Mouse (Mus musculus) midbrain, embryonic 14.5 days (tissue): ENCODE measurements at regions not wholly inside any gene's neighbourhood (a gene's known extent, or its start where the extent isn't known, plus 50 kb on each side); places are given as distances from the start of the nearest gene placed in this dataset.

Experiments
- ATAC-seq: fragments of 200-750 bp; cut with Nextera tagmentation; 2 replicates; pipeline ENCODE4 v1.8.0; 2017; ENCODE audit warnings: moderate number of reproducible peaks, moderate library complexity; ENCODE audit not compliant: low FRiP score, low TSS enrichment
- DNase-seq: peaks from one replicate; pipeline ENCODE4 v3.0.0-alpha.2; 2015
- H3K27ac ChIP-seq: fragments of 300-500 bp; sonication (generic); replicated peaks from 2 replicates; pipeline ENCODE4 v1.5.1; 2014; ENCODE audit warnings: mild to moderate bottlenecking, low read depth, low read length, moderate library complexity
- H3K27me3 ChIP-seq: fragments of 300-500 bp; sonication (generic); 2 replicates; pipeline ENCODE4 v1.6.1; 2014; ENCODE audit warnings: low read length, control low read depth, mixed read lengths; ENCODE audit not compliant: control insufficient read depth, insufficient read depth
- H3K36me3 ChIP-seq: fragments of 300-500 bp; sonication (generic); 2 replicates; pipeline ENCODE4 v1.6.1; 2014; ENCODE audit warnings: low read length, control low read depth; ENCODE audit not compliant: control insufficient read depth, insufficient read depth
- H3K4me1 ChIP-seq: fragments of 300-500 bp; sonication (generic); 2 replicates; pipeline ENCODE4 v1.6.1; 2014; ENCODE audit warnings: mild to moderate bottlenecking, antibody characterized with exemption, low read length, control low read depth; ENCODE audit not compliant: control insufficient read depth, insufficient read depth
- H3K4me2 ChIP-seq: fragments of 300-500 bp; sonication (generic); 2 replicates; pipeline ENCODE4 v1.6.1; 2014; ENCODE audit warnings: mild to moderate bottlenecking, low read length, moderate library complexity
- H3K4me3 ChIP-seq: fragments of 300-500 bp; sonication (generic); replicated peaks from 2 replicates; pipeline ENCODE4 v1.5.1; 2014; ENCODE audit warnings: low read depth, low read length
- H3K9ac ChIP-seq: fragments of 300-500 bp; sonication (generic); replicated peaks from 2 replicates; pipeline ENCODE4 v1.6.1; 2014; ENCODE audit warnings: mild to moderate bottlenecking, low read length, moderate library complexity
- H3K9me3 ChIP-seq: fragments of 300-500 bp; sonication (generic); 2 replicates; pipeline ENCODE4 v1.6.1; 2016; ENCODE audit warnings: low read length, control low read depth, mixed read lengths; ENCODE audit not compliant: control insufficient read depth
- WGBS: fragments of 180-500 bp; shearing (Covaris S2); extraction: QIAGEN DNeasy Blood & Tissue Kit; methylation state at CpG from one replicate; pipeline ENCODE4 v1.1.7; 2014; 5-methylcytosine and 5-hydroxymethylcytosine counted together

DNA sequence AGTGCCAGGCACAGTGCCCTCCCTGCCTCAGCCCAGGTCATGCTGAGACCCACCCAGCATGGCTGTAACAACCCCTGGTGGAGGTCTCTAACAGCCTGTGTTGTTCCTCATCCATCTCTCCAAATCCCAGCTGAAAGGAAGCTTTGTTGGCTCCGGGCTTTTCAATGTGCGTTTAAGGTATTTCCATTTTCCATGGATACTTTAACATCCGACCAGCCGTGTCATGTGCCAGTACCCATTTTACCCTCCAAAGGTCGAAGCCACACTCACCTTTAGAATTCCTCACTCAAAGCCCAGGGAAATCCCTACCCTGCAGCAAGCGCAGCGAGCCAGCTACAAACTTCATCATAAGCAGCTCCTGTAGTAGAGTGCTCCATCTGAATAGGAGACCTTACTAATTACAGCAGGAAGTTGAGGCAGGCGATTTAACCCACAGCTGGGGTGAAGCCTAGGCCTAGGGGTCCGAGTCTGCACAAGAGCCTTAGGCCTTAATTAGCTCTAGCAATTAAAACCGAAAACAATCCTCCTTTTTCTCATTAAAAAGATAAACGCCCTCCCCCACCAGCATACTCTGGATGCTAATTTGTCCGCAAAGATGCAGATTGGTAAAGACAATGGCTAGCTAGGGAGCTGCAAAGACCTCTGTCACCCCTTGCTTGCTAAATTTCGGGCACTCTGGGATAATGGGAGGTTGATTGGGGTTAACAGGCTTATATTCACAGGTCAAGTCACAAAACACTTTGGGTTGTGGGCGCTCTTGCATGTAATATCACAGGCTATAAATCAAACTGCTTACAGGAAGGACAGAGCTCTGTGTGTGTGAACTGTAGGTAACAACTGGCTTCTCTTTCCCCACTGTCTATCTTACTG lies 171.2 kb downstream of the Pmp22 start:
- Histone ChIP-seq H3K27ac (no peak overlapping the region; the same call in 1 of the 2 replicates), H3K4me1 (peaks cover 8% of the 10 kb centered on the region; the same call in 1 of the 2 replicates), H3K4me2 (no peak overlapping the region), H3K4me3 (no peak overlapping the region), H3K9ac (no peak overlapping the region), H3K36me3 (no peaks in the 10 kb centered on the region), H3K9me3 (no peaks in the 10 kb centered on the region), H3K27me3 (no peaks in the 10 kb centered on the region)
- DNase-seq (peak; percentile 32), ATAC-seq (no peak)
- 16% methylated on average over 14 of the region's 14 CpGs for WGBS

DNA sequence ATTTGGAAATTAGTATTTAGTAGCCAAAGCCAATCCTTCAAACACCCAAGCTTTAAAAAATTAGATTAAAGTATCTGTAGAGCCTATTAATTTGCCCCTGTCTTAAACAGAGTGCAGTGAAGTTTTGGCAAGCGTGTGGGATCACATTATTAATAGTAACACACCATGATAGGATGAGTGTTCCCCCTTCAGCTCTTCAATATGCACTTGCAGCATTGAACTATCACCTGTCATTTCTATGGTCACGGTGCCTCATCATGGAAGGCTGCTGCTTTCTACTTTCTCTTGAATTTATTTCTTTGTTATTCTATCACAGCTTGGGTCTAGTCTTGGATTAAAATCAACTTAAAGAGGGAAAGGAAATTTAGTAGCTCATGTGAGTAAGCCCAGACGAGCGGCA lies 196.4 kb downstream of the Pmp22 start:
- H3K4me2 ChIP-seq: no peak overlapping the region
- H3K27me3 ChIP-seq: no peaks in the 10 kb centered on the region
- WGBS: 29% methylated on average over 4 of the region's 4 CpGs
- no peak overlapping the region for H3K27ac ChIP-seq
- no peaks in the 10 kb centered on the region for H3K4me1 ChIP-seq
- no peak overlapping the region for H3K4me3 ChIP-seq
- no peaks in the 10 kb centered on the region for H3K36me3 ChIP-seq
- no peak; the same call in 1 of the 2 replicates for ATAC-seq
- H3K9ac ChIP-seq: no peak overlapping the region
- no peaks in the 10 kb centered on the region for H3K9me3 ChIP-seq
- DNase-seq: peak; percentile 62

DNA sequence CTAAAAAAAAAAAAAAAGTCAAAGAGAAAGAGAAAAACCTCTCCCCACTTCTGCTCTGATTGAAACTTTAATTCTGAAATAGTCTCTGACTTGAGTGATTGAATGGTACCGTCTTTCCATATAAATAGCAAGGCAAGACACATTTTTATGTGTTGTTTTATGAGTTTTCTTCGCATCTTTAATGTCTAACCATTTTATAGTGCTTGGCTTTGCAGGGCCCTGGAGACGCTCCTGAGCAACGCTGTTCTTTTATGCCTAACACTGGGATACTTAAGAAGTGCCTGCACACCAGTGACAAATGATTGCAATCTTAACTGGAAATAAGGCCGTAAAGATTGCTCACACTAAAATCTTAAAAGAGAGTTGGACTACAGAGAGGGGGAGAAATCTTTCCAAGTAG lies 198.1 kb downstream of the Pmp22 start:
- Histone ChIP-seq H3K9me3 (no peaks in the 10 kb centered on the region), H3K27me3 (no peaks in the 10 kb centered on the region), H3K36me3 (no peaks in the 10 kb centered on the region), H3K4me2 (no peak overlapping the region), H3K4me1 (no peaks in the 10 kb centered on the region), H3K9ac (no peak overlapping the region), H3K27ac (no peak overlapping the region), H3K4me3 (no peak overlapping the region)
- no peak for DNase-seq
- no peak for ATAC-seq
- WGBS: 51% methylated on average over 5 of the region's 5 CpGs

DNA sequence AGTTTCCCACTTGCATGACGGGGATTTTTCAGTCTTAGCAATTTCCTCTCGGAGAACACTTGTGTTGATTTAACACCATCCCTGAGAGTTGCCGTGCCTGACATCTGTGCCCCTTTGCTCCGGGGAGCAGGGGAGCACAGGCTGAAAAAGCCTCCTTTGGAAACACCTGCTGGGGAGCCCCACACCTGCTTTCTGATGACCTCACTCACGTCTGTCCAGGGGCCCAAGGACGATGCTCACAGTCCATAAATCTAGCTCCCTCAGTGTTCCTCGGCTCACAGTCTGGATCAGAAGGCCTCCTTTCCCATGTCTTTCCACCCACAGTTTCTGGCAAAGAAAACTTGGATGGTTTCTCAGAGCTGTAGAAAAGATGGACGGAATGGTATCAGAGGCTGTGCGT lies 208.7 kb downstream of the Pmp22 start:
- H3K27me3 ChIP-seq: no peaks in the 10 kb centered on the region
- WGBS: 86% methylated on average over 9 of the region's 9 CpGs
- no peak overlapping the region for H3K4me2 ChIP-seq
- H3K9me3 ChIP-seq: no peaks in the 10 kb centered on the region
- H3K4me1 ChIP-seq: no peaks in the 10 kb centered on the region
- no peak for DNase-seq
- no peak overlapping the region for H3K9ac ChIP-seq
- H3K27ac ChIP-seq: no peak overlapping the region
- ATAC-seq: no peak
- no peak overlapping the region for H3K4me3 ChIP-seq
- H3K36me3 ChIP-seq: no peaks in the 10 kb centered on the region

DNA sequence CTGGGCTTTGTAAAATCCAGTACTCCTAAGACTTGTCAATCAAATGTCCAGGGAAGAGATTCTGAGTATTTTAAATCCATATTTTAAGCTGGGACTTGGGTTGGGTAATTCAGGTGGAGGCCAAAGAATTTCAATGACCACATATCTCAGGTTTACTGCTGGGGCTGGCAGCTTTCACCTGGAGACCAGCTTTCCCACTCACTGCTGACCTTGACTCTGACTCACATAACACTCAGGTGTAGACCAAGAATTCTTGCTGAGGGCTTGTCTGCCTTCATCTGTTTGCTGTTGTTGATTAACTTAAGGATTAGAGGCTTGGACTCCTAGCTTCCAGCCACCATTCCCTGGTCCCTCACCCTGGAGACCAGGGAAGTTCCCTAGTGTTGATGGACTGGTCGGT lies 209.5 kb downstream of the Pmp22 start:
- Histone ChIP-seq H3K4me3 (no peak overlapping the region), H3K9ac (no peak overlapping the region), H3K27ac (no peak overlapping the region), H3K27me3 (no peaks in the 10 kb centered on the region), H3K4me2 (no peak overlapping the region), H3K4me1 (no peaks in the 10 kb centered on the region), H3K36me3 (no peaks in the 10 kb centered on the region), H3K9me3 (no peaks in the 10 kb centered on the region)
- DNase-seq (no peak), ATAC-seq (no peak)
- 97% methylated on average over 1 of the region's 1 CpGs for WGBS

DNA sequence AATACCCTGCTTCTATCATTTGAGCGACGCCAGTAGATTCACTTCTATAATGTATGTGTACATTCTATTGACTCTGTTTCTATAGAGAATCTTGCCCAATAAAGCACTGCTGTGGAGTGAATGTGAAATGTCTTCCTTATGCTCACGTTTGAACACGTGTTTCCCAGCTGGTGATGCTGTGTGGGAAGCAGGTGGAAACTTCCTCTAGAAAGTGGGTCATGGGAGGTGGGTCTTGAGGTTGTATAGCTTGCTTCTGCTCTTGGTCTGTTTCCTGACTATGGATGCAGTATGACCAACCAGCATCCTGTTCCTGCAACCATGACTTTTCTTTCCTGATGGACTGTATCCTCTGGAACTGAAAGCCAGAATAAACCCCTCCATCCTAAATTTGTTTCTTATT lies 216.9 kb downstream of the Pmp22 start:
- 86% methylated on average over 4 of the region's 4 CpGs for WGBS
- ATAC-seq: no peak
- DNase-seq: no peak
- no peak overlapping the region for H3K4me2 ChIP-seq
- H3K9ac ChIP-seq: no peak overlapping the region
- no peaks in the 10 kb centered on the region for H3K27me3 ChIP-seq
- no peak overlapping the region for H3K27ac ChIP-seq
- H3K4me1 ChIP-seq: no peaks in the 10 kb centered on the region
- H3K4me3 ChIP-seq: no peak overlapping the region
- no peaks in the 10 kb centered on the region for H3K9me3 ChIP-seq
- H3K36me3 ChIP-seq: no peaks in the 10 kb centered on the region

DNA sequence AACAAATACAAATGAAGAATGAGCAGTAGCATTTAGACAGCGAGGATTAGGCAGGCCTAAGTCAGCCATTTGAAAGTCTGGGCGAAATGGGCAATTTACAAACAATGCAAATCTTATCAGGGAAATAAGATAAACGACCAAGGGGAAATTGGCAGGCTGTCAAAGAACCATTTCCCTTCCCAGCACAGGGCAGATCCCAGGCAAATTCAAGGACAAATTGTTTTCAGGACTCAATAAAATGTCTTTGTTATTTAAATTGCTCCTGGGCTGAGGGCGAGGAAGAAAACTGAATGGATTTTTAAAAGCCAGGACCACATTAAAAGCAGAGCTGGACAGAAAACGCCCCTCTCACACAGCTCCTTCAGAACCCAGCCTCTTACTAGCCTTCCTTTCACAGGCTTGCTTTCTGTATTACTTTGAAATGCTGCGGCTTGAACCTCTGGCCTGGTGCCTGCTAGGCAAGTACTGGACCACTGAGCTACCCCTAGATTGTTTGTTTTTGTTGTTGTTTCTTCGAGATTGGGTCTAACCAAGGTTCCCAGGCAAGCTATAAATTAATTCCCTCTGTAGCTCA lies 221.4 kb downstream of the Pmp22 start:
- Histone ChIP-seq H3K9me3 (no peaks in the 10 kb centered on the region), H3K27ac (0 out of 2 replicates have a peak overlapping the region, but pooled peaks have one; percentile 37)
- no peak for ATAC-seq

DNA sequence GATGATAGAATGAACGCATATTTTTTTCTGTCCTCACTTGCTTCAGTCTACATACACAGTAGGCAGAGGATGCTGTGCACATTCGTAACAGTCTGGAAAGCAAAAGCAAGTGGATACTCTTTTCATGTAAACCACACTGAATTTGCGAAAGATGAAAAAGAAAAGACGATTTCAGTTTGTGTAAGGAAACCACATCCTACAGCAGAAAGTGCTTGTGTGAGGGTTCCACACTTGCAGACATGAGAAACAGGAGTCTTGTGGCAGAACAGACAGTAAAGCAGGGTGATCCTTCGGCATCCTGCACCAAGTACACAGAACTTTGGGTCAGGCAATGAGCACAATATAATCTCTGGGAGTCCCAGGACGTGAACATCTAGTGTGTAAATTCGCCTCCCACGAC lies 223.2 kb downstream of the Pmp22 start:
- no peak overlapping the region for H3K9ac ChIP-seq
- no peaks in the 10 kb centered on the region for H3K4me1 ChIP-seq
- no peak for ATAC-seq
- no peak overlapping the region for H3K4me3 ChIP-seq
- no peak overlapping the region for H3K27ac ChIP-seq
- no peaks in the 10 kb centered on the region for H3K36me3 ChIP-seq
- 93% methylated on average over 8 of the region's 8 CpGs for WGBS
- H3K4me2 ChIP-seq: no peak overlapping the region
- H3K9me3 ChIP-seq: no peaks in the 10 kb centered on the region
- H3K27me3 ChIP-seq: no peaks in the 10 kb centered on the region
- DNase-seq: no peak

More for the DNA sequence above, 221.4 kb downstream of the Pmp22 start:
- Histone ChIP-seq H3K4me2 (no peak overlapping the region), H3K9ac (no peak overlapping the region), H3K4me1 (no peaks in the 10 kb centered on the region), H3K27me3 (no peaks in the 10 kb centered on the region), H3K4me3 (no peak overlapping the region), H3K36me3 (no peaks in the 10 kb centered on the region)
- 14% methylated on average over 7 of the region's 7 CpGs for WGBS
- peak; percentile 71 for DNase-seq

DNA sequence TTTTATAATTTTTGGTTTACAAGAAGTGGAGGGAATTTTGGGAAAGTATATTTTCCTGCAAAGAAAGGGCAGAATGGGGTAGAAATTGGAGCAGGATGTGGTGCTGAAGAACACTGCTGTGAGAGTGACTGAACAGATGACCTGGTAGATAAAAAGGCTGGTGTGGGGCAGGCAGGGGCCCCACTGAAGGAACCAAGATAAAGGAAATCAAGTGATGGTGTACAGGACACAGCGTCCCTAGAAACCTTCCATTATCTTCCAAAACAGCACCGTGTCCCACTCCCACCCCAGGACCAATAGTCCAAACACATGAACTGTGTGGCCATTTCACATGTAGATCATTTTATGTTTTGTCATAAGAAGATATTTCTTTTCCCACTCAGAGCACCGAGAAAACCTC lies 224.2 kb downstream of the Pmp22 start:
- ATAC-seq (no peak), DNase-seq (no peak)
- WGBS: 91% methylated on average over 3 of the region's 3 CpGs
- Histone ChIP-seq H3K27me3 (no peaks in the 10 kb centered on the region), H3K9ac (no peak overlapping the region), H3K4me2 (no peak overlapping the region), H3K27ac (no peak overlapping the region), H3K36me3 (no peaks in the 10 kb centered on the region), H3K4me1 (no peaks in the 10 kb centered on the region), H3K9me3 (no peaks in the 10 kb centered on the region), H3K4me3 (no peak overlapping the region)
